Mouse (Mus musculus) c-Kit-positive CD71-negative TER-119-negative erythroid progenitor cells, embryonic 14.5 days (primary cell): Measurements from ENCODE around the gene Olfr54.
A peak's percentile ranks its signal among the peaks of the same experiment; 100 is the strongest.
"Not testable (repeated sequence)": the region's sequence is repeated elsewhere in the genome, so short reads cannot be mapped to it uniquely, and the experiment has no call there.

Source experiments
- DNase-seq: peaks from one replicate; pipeline ENCODE4 v3.0.0-alpha.2; 2013; ENCODE audit warnings: low read depth

Gene Olfr54

GRCm38 (mm10) chr11:51013936-51014335, at the start of gene Olfr54:
Olfr54 (plus strand) TSS chr11:51014236.
- no peak for DNase-seq

GRCm38 (mm10) chr11:50964886-50965285, 49.1 kb upstream of the Olfr54 start:
- DNase-seq = peak; percentile 14

- no peak for DNase-seq
Measured at GRCm38 (mm10) chr11:50966230-50966629, 47.8 kb upstream of the Olfr54 start, which contains the start of gene Olfr1378. Olfr1378 (plus strand) TSS chr11:50966530.

GRCm38 (mm10) chr11:50977216-50977615, 36.8 kb upstream of the Olfr54 start:
- DNase-seq = no peak

- DNase-seq = no peak
Measured at GRCm38 (mm10) chr11:50981667-50982066, 32.4 kb upstream of the Olfr54 start, which contains the start of gene Olfr1377. Olfr1377 (plus strand) TSS chr11:50981967.

- DNase-seq = no peak
Measured at GRCm38 (mm10) chr11:51003296-51003695, 10.7 kb upstream of the Olfr54 start, which contains the start of gene Olfr51. Olfr51 (plus strand) TSS chr11:51003596.

- no peak for DNase-seq
Measured at GRCm38 (mm10) chr11:51011821-51012220, 2.2 kb upstream of the Olfr54 start.

GRCm38 (mm10) chr11:51016341-51016740, 2.3 kb downstream of the Olfr54 start:
- DNase-seq = no peak

- not testable (repeated sequence) for DNase-seq
Measured at GRCm38 (mm10) chr11:51026811-51027210, 12.8 kb downstream of the Olfr54 start.

- not testable (repeated sequence) for DNase-seq
Measured at GRCm38 (mm10) chr11:51029381-51029780, 15.3 kb downstream of the Olfr54 start.

- no peak for DNase-seq
Measured at GRCm38 (mm10) chr11:51030225-51030624, 16.2 kb downstream of the Olfr54 start.

GRCm38 (mm10) chr11:51032851-51033250, 18.8 kb downstream of the Olfr54 start:
- DNase-seq = peak; percentile 29

- not testable (repeated sequence) for DNase-seq
Measured at GRCm38 (mm10) chr11:51034141-51034540, 20.1 kb downstream of the Olfr54 start.

GRCm38 (mm10) chr11:51035951-51036350, 21.9 kb downstream of the Olfr54 start:
- DNase-seq = no peak

GRCm38 (mm10) chr11:51044776-51045175, 30.7 kb downstream of the Olfr54 start:
- DNase-seq = not testable (repeated sequence)

- DNase-seq = not testable (repeated sequence)
Measured at GRCm38 (mm10) chr11:51047809-51048208, 33.8 kb downstream of the Olfr54 start, which contains the start of gene Olfr1375. Olfr1375 (plus strand) TSS chr11:51048109.

- no peak for DNase-seq
Measured at GRCm38 (mm10) chr11:51051678-51052077, 37.6 kb downstream of the Olfr54 start.

- DNase-seq = no peak
Measured at GRCm38 (mm10) chr11:51053230-51053629, 39.2 kb downstream of the Olfr54 start.

- no peak for DNase-seq
Measured at GRCm38 (mm10) chr11:51059151-51059571, 45.1 kb downstream of the Olfr54 start, which contains the start of gene Zfp354a. Zfp354a (plus strand) TSS chr11:51059257.

GRCm38 (mm10) chr11:51059640-51060039, 45.6 kb downstream of the Olfr54 start:
- no peak for DNase-seq

GRCm38 (mm10) chr11:51060981-51061380, 46.9 kb downstream of the Olfr54 start:
- DNase-seq = no peak

GRCm38 (mm10) chr11:51063276-51063675, 49.2 kb downstream of the Olfr54 start:
- DNase-seq = no peak

- no peak for DNase-seq
Measured at GRCm38 (mm10) chr11:51063841-51064240, 49.8 kb downstream of the Olfr54 start.
